Mouse (Mus musculus) CH12.LX (cell line): ENCODE results near the gene Gse1. TPM values are rescaled to one million over a fixed set of nuclear protein-coding genes. Genes with fewer than 3 reads are reported as not detected.

ENCODE experiments used
- DNase-seq: peaks from one replicate; pipeline ENCODE4 v3.0.0-alpha.2; 2013; ENCODE audit errors: extremely low read depth
- H3K27ac ChIP-seq: 2 replicates; pipeline ENCODE4 v1.5.1; 2012; ENCODE audit warnings: low read depth, mild to moderate bottlenecking, control low read depth, moderate library complexity; ENCODE audit not compliant: insufficient read depth
- H3K27me3 ChIP-seq: replicated peaks from 2 replicates; pipeline ENCODE3; 2012; ENCODE audit warnings: inconsistent platforms
- H3K36me3 ChIP-seq, 2 experiments: replicated peaks in 1 of 2; 2 replicates each; pipeline versions ENCODE3 to v1.6.1; 2012; ENCODE audit warnings: inconsistent platforms in 1 of 2, low read length in 1 of 2, mild to moderate bottlenecking in 1 of 2, mixed read lengths in 1 of 2, moderate library complexity in 1 of 2; ENCODE audit not compliant: control insufficient read depth in 1 of 2, insufficient read depth in 1 of 2
- H3K4me1 ChIP-seq, 2 experiments: 2 replicates each; pipeline ENCODE4 v1.6.1; 2012; ENCODE audit warnings: inconsistent platforms in 1 of 2, moderate library complexity in 1 of 2; ENCODE audit not compliant: insufficient read depth in 2 of 2, control insufficient read depth in 1 of 2
- H3K4me2 ChIP-seq: 2 replicates; pipeline ENCODE4 v1.6.1; 2012; ENCODE audit warnings: low read depth, mild to moderate bottlenecking, control low read depth; ENCODE audit not compliant: poor library complexity, insufficient read depth, severe bottlenecking
- H3K4me3 ChIP-seq, 3 experiments: fragments of 150-350 bp in 1 of 3; sonication (generic) in 1 of 3; replicated peaks in 1 of 3; 2 replicates each; pipeline versions ENCODE3 to v1.5.1; 2011 to 2012; ENCODE audit warnings: low read depth in 2 of 3, low read length in 2 of 3, mild to moderate bottlenecking in 2 of 3, moderate library complexity in 2 of 3, control low read depth in 1 of 3, improper control_type of control experiment in 1 of 3, inconsistent platforms in 1 of 3, mixed read lengths in 1 of 3; ENCODE audit not compliant: poor library complexity in 1 of 3
- H3K79me2 ChIP-seq: replicated peaks from 2 replicates; pipeline ENCODE4 v1.6.1; 2012; ENCODE audit warnings: mild to moderate bottlenecking, moderate library complexity; ENCODE audit not compliant: control insufficient read depth, poor library complexity, insufficient read depth, severe bottlenecking; ENCODE audit errors: extremely low read depth
- H3K9ac ChIP-seq: 2 replicates; pipeline ENCODE4 v1.6.1; 2012; ENCODE audit warnings: low read depth, mild to moderate bottlenecking, control low read depth, moderate library complexity; ENCODE audit not compliant: insufficient read depth
- H3K9me3 ChIP-seq: replicated peaks from 2 replicates; pipeline ENCODE3; 2012; ENCODE audit warnings: low read length, inconsistent platforms, mixed read lengths
- BHLHE40 ChIP-seq: IDR thresholded peaks from 2 replicates; pipeline ENCODE4 v1.6.1; 2011; ENCODE audit warnings: mild to moderate bottlenecking, low read depth, low read length, improper control_type of control experiment
- CHD1 ChIP-seq: IDR thresholded peaks from 2 replicates; pipeline ENCODE4 v1.6.1; 2012; ENCODE audit warnings: low read depth, low read length, improper control_type of control experiment, inconsistent platforms
- CHD2 ChIP-seq: IDR thresholded peaks from 2 replicates; pipeline ENCODE4 v1.6.1; 2011; ENCODE audit warnings: low read length, improper control_type of control experiment
- CTCF ChIP-seq, 2 experiments: IDR thresholded peaks in 1 of 2; conservative IDR thresholded peaks in 1 of 2; 2 replicates each; pipeline ENCODE4 v1.5.1; 2011 to 2012; ENCODE audit warnings: low read depth in 2 of 2, low read length in 2 of 2, improper control_type of control experiment in 1 of 2, inconsistent platforms in 1 of 2, mild to moderate bottlenecking in 1 of 2, moderate library complexity in 1 of 2
- E2F4 ChIP-seq: IDR thresholded peaks from 2 replicates; pipeline ENCODE4 v1.6.1; 2011; ENCODE audit warnings: low read depth, low read length, improper control_type of control experiment; ENCODE audit not compliant: insufficient replicate concordance
- EP300 ChIP-seq: IDR thresholded peaks from 2 replicates; pipeline ENCODE4 v1.6.1; 2011; ENCODE audit warnings: low read length, improper control_type of control experiment
- ETS1 ChIP-seq: conservative IDR thresholded peaks from 2 replicates; pipeline ENCODE4 v1.6.1; 2012; ENCODE audit warnings: low read depth, mild to moderate bottlenecking, inconsistent platforms, low read length, improper control_type of control experiment, moderate library complexity
- GABPA ChIP-seq: IDR thresholded peaks from 2 replicates; pipeline ENCODE4 v1.6.1; 2012; ENCODE audit warnings: low read depth, low read length, improper control_type of control experiment, inconsistent platforms; ENCODE audit not compliant: insufficient replicate concordance
- HCFC1 ChIP-seq: IDR thresholded peaks from 2 replicates; pipeline ENCODE4 v1.6.1; 2012; ENCODE audit warnings: low read depth, mild to moderate bottlenecking, inconsistent platforms, low read length, improper control_type of control experiment
- IRF4 ChIP-seq: IDR thresholded peaks from 2 replicates; pipeline ENCODE4 v1.6.1; 2014; ENCODE audit warnings: low read depth, mild to moderate bottlenecking, inconsistent platforms, low read length, improper control_type of control experiment
- JUN ChIP-seq: IDR thresholded peaks from 2 replicates; pipeline ENCODE4 v1.6.1; 2011; ENCODE audit warnings: low read depth, mild to moderate bottlenecking, low read length, improper control_type of control experiment, moderate library complexity; ENCODE audit not compliant: insufficient read depth
- JUND ChIP-seq: conservative IDR thresholded peaks from 2 replicates; pipeline ENCODE4 v1.6.1; 2011; ENCODE audit warnings: low read depth, low read length, improper control_type of control experiment
- KAT2A ChIP-seq: IDR thresholded peaks from 2 replicates; pipeline ENCODE4 v1.6.1; 2012; ENCODE audit warnings: low read length, improper control_type of control experiment, inconsistent platforms; ENCODE audit not compliant: insufficient replicate concordance
- MAFK ChIP-seq: IDR thresholded peaks from 2 replicates; pipeline ENCODE4 v1.6.1; 2011; ENCODE audit warnings: low read length, improper control_type of control experiment; ENCODE audit not compliant: insufficient replicate concordance
- MAX ChIP-seq: IDR thresholded peaks from 2 replicates; pipeline ENCODE4 v1.6.1; 2011; ENCODE audit warnings: low read length, improper control_type of control experiment
- MEF2A ChIP-seq: IDR thresholded peaks from 2 replicates; pipeline ENCODE4 v1.6.1; 2014; ENCODE audit warnings: low read depth, mild to moderate bottlenecking, inconsistent platforms, low read length, improper control_type of control experiment, borderline replicate concordance
- MXI1 ChIP-seq: IDR thresholded peaks from 2 replicates; pipeline ENCODE4 v1.6.1; 2011; ENCODE audit warnings: mild to moderate bottlenecking, low read depth, low read length, improper control_type of control experiment
- MYC ChIP-seq: IDR thresholded peaks from 2 replicates; pipeline ENCODE4 v1.6.1; 2011; ENCODE audit warnings: low read depth, mild to moderate bottlenecking, improper control_type of control experiment, low read length
- NRF1 ChIP-seq: IDR thresholded peaks from 2 replicates; pipeline ENCODE4 v1.6.1; 2014; ENCODE audit warnings: low read depth, mild to moderate bottlenecking, inconsistent platforms, low read length, improper control_type of control experiment, moderate library complexity
- POLR2A ChIP-seq: IDR thresholded peaks from 2 replicates; pipeline ENCODE4 v1.6.1; 2011; ENCODE audit warnings: low read depth, mild to moderate bottlenecking, improper control_type of control experiment, low read length
- RAD21 ChIP-seq: IDR thresholded peaks from 2 replicates; pipeline ENCODE4 v1.6.1; 2011; ENCODE audit warnings: low read depth, mild to moderate bottlenecking, low read length, improper control_type of control experiment, moderate library complexity
- RCOR1 ChIP-seq: conservative IDR thresholded peaks from 2 replicates; pipeline ENCODE4 v1.6.1; 2012; ENCODE audit warnings: low read depth, mild to moderate bottlenecking, inconsistent platforms, low read length, improper control_type of control experiment
- SMC3 ChIP-seq: IDR thresholded peaks from 2 replicates; pipeline ENCODE4 v1.6.1; 2011; ENCODE audit warnings: low read depth, low read length, improper control_type of control experiment
- TBP ChIP-seq: conservative IDR thresholded peaks from 2 replicates; pipeline ENCODE4 v1.6.1; 2011; ENCODE audit warnings: low read depth, low read length, improper control_type of control experiment
- TCF12 ChIP-seq: IDR thresholded peaks from 2 replicates; pipeline ENCODE4 v1.6.1; 2014; ENCODE audit warnings: low read depth, mild to moderate bottlenecking, inconsistent platforms, low read length, improper control_type of control experiment
- UBTF ChIP-seq: IDR thresholded peaks from 2 replicates; pipeline ENCODE4 v1.6.1; 2012; ENCODE audit warnings: low read depth, mild to moderate bottlenecking, inconsistent platforms, low read length, improper control_type of control experiment, moderate library complexity
- USF1 ChIP-seq: IDR thresholded peaks from 2 replicates; pipeline ENCODE4 v1.6.1; 2014; ENCODE audit warnings: low read depth, mild to moderate bottlenecking, inconsistent platforms, low read length, improper control_type of control experiment
- USF2 ChIP-seq: conservative IDR thresholded peaks from 2 replicates; pipeline ENCODE4 v1.6.1; 2011; ENCODE audit warnings: low read depth, low read length, improper control_type of control experiment
- ZNF384 ChIP-seq: IDR thresholded peaks from 2 replicates; pipeline ENCODE4 v1.6.1; 2012; ENCODE audit warnings: low read depth, low read length, improper control_type of control experiment, inconsistent platforms
- dilution Hi-C: fragments of 300-500 bp; cut with MboI; formaldehyde crosslinking; loops from 2 replicates; pipeline ENCODE4 v1.14.3; 2020; ENCODE audit warnings: low sequenced_read_pairs; ENCODE audit not compliant: extremely low pct_unique_long_range_greater_than_20kb, extremely low pct_ligation_motif_present
- in situ Hi-C: fragments of 300-500 bp; cut with MboI; formaldehyde crosslinking; loops from 3 replicates; pipeline ENCODE4 v1.14.3; 2019; ENCODE audit warnings: low sequenced_read_pairs, low pct_ligation_motif_present, low pct_unique_long_range_greater_than_20kb, mixed read lengths
- polyA plus RNA-seq: library from polyadenylated mRNA; unstranded; fragments of >175 nt; gene quantifications from 2 replicates; pipeline ENCODE4 v1.2.1, GENCODE M21; 2012; ENCODE audit warnings: low read depth; ENCODE audit not compliant: insufficient read length
- total RNA-seq, 2 experiments: library from RNA; depleted of rRNA; stranded (reverse); fragments of 300-350 nt in 1 of 2; fragments of >200 nt in 1 of 2; gene quantifications; 2 replicates each; pipeline ENCODE4 v1.2.3; 2012 to 2014

Gene Gse1
- total and polyA plus RNA-seq, 3 experiments: 1.3 to 9.8 (median 8.5) TPM

- TF ChIP-seq BHLHE40 (no peak), POLR2A (no peak), E2F4 (no peak), CHD1 (no peak), ZNF384 (no peak), MXI1 (no peak), ETS1 (no peak), SMC3 (no peak), USF1 (no peak), TBP (no peak), JUND (no peak), GABPA (no peak), CHD2 (no peak), MEF2A (no peak), UBTF (no peak), EP300 (no peak), MAFK (no peak), MAX (no peak)
- dilution Hi-C loops (no loop called here), in situ Hi-C loops (loop anchor here (5.0 kb wide), 1 partner anchor 88 kb away; no protein-coding TSS in a partner anchor)
- H3K27me3 ChIP-seq: no peaks in the 10 kb centered on the region
- H3K79me2 ChIP-seq: peaks cover 97% of the 10 kb centered on the region
- H3K36me3 ChIP-seq: peaks cover 2 to 41% of the 10 kb centered on the region in 2 experiments
- peaks cover 56 to 87% of the 10 kb centered on the region in 2 experiments for H3K4me1 ChIP-seq
- H3K4me2 ChIP-seq: no peak overlapping the region
- DNase-seq: no peak
- peak overlapping the region in 1 of 3 experiments; percentile 49 for H3K4me3 ChIP-seq
- no peak overlapping the region for H3K27ac ChIP-seq
- no peaks in the 10 kb centered on the region for H3K9me3 ChIP-seq
- no peak overlapping the region for H3K9ac ChIP-seq
These were observed 266.6 kb downstream of the Gse1 start for GRCm38 (mm10) chr8:120494903-120495302.

DNA sequence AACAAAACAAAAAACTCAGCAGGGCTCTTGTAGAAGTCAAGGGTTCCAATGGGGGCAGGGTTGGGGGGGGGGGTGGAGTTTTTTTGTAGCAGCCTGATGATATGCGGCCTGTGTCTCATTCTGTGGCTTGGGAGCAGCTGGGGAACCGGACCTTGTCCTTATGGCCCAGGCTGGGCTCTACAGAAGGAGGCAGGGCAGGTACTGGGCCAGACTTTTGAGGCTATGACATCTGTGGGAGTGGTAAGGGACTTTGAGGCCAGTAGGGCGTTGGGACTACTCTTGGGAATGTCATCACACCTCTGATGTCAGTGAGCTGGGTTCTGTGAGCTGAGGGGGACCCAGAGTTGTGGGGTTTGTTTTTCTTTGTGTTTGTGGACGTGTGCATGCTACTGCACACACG, 267.2 kb downstream of the Gse1 start:
- TF ChIP-seq USF1 (no peak), ZNF384 (no peak), KAT2A (no peak), RAD21 (no peak), JUN (no peak), MYC (no peak), ETS1 (no peak), TBP (no peak), GABPA (no peak), IRF4 (no peak), TCF12 (no peak), RCOR1 (no peak), USF2 (no peak), CTCF (conservative IDR thresholded peaks at IDR 0.05 in 1 of 2, IDR thresholded peaks at IDR 0.05 in 1 of 2; ENCODE audit: low read depth in 2 of 2, low read length in 2 of 2) (no peak), JUND (no peak), CHD2 (no peak), MAX (no peak), SMC3 (no peak), NRF1 (no peak), HCFC1 (no peak)
- in situ Hi-C loops (no loop called here), dilution Hi-C loops (no loop called here)
- Histone ChIP-seq H3K4me2 (no peak overlapping the region), H3K9me3 (no peaks in the 10 kb centered on the region), H3K4me3 (no peak overlapping the region), H3K79me2 (peaks cover 97% of the 10 kb centered on the region), H3K27me3 (no peaks in the 10 kb centered on the region), H3K36me3 (peaks cover 2 to 47% of the 10 kb centered on the region in 2 experiments), H3K9ac (no peak overlapping the region), H3K4me1 (peaks cover 56 to 93% of the 10 kb centered on the region in 2 experiments), H3K27ac (no peak overlapping the region)
- no peak for DNase-seq
